Mouse (Mus musculus) left cerebral cortex, postnatal 14 days (tissue): ENCODE data around the gene Fryl. TPM values are rescaled to one million over a fixed set of nuclear protein-coding genes. Genes with fewer than 3 reads are reported as not detected.
"Not testable (repeated sequence)": the region's sequence is repeated elsewhere in the genome, so short reads cannot be mapped to it uniquely, and the experiment has no call there.

Source experiments
- DNase-seq, 2 experiments: peaks; one replicate each; pipeline ENCODE4 v3.0.0; 2021 to 2022; ENCODE audit warnings: low spot score in 2 of 2, mixed read lengths in 1 of 2
- intact Hi-C: fragments of 180-260 bp; cut with DNase I; formaldehyde crosslinking; loops from one replicate; pipeline ENCODE4 v1.15.1; 2025
- total RNA-seq, 2 experiments: library from RNA; stranded (reverse); gene quantifications; 2 replicates each; pipeline ENCODE4 v1.2.3; 2021

The Fryl gene
- total RNA-seq, 2 experiments from 2014 or later = 48.3 to 49.7 TPM

DNA sequence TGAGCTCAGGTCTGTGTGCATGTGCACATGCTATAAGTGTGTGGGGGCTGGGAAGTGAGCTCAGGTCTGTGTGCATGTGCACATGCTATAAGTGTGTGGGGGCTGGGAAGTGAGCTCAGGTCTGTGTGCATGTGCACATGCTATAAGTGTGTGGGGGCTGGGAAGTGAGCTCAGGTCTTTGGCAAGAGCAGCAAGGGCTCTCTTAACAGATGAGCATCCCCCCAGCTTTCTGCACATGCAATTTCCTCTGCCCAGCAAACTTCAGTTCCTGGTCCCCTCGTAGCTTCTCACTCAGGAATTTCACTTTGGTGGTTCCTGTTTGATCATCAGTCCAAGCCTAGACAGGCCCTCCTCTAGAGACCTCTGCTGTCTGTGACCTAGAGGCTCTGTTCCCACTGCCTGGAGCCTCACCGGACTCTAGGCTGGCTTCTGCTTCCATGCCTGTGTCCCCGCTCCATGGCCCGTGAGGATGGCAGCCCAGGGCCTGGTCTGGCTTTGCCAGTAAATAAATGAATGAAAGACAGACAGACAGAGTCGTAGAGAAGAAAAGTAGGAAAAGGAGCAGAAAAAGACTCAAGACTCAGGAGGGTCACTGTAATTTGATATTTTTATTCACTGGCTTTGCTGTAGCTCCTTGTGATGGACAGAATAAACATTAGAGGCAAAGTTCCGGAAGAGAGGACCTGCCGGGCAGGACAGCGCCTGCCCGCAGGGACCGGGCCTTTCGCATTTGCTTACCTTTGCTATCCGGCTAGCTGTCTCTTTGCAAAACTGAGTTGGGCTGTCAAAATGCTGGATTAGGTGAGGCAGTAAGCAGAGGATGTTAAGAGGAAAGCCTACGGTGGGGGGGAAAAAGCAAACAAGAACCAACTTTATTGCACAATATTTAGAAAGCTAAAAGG is 192.4 kb downstream of the Fryl start:
- intact Hi-C loops = no loop called here
- no peak for DNase-seq

GRCm38 (mm10) chr5:73061506-73062155 is 194.8 kb downstream of the Fryl start:
- intact Hi-C loops = no loop called here
- DNase-seq = peak; percentile 14 to 51

DNA sequence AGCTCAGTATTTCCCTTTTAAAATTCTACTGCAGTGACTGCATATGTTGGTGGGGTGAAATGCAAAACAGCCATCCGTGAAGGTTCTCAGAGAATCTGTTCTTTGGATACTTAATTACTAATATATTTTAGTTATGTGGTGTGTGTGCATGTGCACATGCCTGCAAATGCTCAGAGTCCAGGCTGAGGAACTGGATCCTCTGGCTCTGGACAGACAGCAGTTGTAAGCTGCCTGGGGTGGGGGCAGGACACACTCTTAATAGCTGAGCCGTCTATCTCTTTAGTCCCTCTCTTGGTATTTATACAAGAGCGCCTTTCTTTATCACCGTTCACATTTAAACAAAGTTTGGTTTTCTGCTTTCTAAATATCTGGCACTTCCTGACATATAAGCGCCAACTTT is 199.5 kb downstream of the Fryl start:
- DNase-seq = no peak
- intact Hi-C loops = no loop called here

DNA sequence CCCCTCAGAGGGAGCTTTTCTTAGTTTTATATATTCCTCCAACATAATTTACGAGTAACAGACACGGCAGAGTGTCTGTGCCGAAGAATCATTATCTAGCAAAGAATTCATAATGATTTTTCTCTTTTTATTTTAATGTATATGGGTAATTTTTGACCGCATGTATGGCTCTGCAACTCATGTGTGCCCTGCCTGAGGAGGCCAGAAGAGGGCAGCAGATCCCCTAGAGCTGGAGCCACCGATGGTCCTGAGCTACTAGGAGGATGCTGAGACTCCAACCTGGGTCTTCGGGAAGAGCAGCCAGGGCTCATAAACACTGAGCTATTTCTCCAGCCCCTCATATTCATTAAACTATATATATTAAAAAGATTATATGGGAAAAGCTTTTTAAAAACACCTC is 200.0 kb downstream of the Fryl start:
- DNase-seq = no peak
- intact Hi-C loops = no loop called here

GRCm38 (mm10) chr5:73053933-73054332 is 202.5 kb downstream of the Fryl start:
- no peak for DNase-seq
- intact Hi-C loops = no loop called here

DNA sequence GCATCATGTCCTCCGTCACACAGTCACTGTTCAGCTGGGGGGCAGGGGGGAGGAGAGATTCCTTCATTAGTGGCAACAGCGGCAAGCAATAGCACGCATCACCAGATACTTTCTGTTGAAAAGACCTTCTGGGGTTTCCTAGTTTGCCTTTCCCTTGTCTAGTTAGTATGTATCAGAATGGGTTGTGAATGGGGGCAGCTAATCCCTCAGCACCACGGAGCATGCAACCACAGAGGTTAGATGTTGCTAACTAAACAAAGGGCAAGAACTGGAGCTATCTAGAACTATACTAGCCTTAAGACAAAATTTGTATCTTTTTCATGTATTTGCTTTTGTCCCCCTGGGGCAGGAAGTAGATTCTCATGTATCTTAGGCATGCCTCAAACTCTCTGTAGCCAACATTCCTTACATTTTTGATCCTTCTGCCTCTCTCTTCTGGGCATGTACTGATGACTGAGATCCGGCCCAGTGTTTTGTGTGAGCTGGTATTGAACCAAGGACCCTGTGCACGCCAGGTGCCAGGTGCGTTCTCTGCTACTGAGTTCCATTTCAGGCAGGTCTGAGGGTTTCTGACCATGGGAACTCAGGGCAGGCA is 208.7 kb downstream of the Fryl start:
- intact Hi-C loops = no loop called here
- DNase-seq = no peak

- intact Hi-C loops = no loop called here
These were observed 212.4 kb downstream of the Fryl start for GRCm38 (mm10) chr5:73044055-73044454.

GRCm38 (mm10) chr5:73032481-73032880 is 223.9 kb downstream of the Fryl start:
- intact Hi-C loops = no loop called here
- no peak for DNase-seq

More at GRCm38 (mm10) chr5:73044055-73044454, 212.4 kb downstream of the Fryl start:
- DNase-seq = no peak

DNA sequence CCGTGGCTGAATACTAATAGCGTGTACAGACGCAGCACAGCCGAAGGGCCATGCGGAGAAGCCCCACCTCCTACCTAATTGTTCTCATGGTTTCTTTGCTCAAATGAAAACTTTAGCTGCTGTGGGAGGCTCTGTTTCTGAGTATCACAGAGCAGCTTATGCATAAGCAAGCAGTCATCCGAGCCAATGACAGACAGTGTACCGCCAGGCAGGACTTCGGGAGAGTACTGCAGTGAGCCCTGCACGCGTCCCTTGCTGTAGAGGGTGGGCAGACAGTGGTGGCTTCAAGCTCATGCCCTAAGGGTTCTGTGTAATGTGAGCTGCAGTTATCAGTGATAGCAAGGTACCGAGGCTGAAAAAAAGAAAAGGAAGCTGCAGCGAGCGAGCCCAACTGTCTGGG is 227.8 kb downstream of the Fryl start:
- no peak for DNase-seq
- intact Hi-C loops = no loop called here

DNA sequence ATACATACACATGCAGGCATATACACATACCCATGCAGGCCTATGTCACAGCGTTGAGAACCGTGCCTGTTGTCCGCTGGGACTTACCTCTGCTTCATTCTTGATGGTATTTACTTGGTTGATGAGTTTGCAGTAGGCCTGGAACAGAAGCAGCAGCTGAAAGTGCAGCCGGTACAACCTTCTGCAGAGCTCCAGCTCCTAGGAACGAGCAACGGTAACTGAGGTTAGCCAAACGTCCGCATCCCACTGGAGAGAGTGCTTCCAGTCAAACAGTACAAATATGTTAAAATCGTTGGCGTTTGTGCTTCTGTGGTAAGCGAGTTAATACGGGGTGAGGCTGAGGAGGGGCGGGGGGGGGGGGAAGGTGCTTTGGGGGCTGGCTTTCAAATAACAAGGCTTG is 232.6 kb downstream of the Fryl start:
- DNase-seq = no peak
- intact Hi-C loops = no loop called here

- DNase-seq = no peak
- intact Hi-C loops = loop anchor here (5.0 kb wide), 1 partner anchor 437 kb away; no protein-coding TSS in a partner anchor
These were observed 241.7 kb downstream of the Fryl start for GRCm38 (mm10) chr5:73014745-73015144.

- DNase-seq, intact Hi-C loops: not testable (repeated sequence)
These were observed 242.7 kb downstream of the Fryl start for GRCm38 (mm10) chr5:73013611-73014287.

- not testable (repeated sequence) for DNase-seq
These were observed 243.4 kb downstream of the Fryl start for GRCm38 (mm10) chr5:73012884-73013610.

GRCm38 (mm10) chr5:73011806-73012205 is 244.6 kb downstream of the Fryl start:
- intact Hi-C loops, DNase-seq: not testable (repeated sequence)

More at GRCm38 (mm10) chr5:73012884-73013610, 243.4 kb downstream of the Fryl start:
- intact Hi-C loops = not testable (repeated sequence)

DNA sequence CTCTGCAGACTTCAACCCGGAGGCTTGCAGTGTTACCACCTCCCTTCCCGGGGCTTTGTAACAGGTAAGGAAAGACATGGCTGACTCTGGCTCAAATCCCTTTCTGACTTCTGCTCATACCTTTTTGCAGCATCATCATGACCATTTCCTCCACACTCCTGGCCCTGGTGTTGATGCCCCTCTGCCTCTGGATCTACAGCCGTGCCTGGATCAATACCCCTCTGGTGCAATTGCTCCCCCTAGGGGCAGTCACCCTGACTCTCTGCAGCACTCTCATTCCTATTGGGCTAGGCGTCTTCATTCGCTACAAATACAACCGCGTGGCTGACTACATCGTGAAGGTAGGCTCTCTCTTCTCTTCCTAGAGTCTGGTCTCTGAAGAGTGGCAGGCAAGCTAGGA is 248.2 kb downstream of the Fryl start:
- intact Hi-C loops = loop anchor here (5.0 kb wide), 1 partner anchor 421 kb away; the partner anchor contains the start of gene Gm5868
- DNase-seq = not testable (repeated sequence)

DNA sequence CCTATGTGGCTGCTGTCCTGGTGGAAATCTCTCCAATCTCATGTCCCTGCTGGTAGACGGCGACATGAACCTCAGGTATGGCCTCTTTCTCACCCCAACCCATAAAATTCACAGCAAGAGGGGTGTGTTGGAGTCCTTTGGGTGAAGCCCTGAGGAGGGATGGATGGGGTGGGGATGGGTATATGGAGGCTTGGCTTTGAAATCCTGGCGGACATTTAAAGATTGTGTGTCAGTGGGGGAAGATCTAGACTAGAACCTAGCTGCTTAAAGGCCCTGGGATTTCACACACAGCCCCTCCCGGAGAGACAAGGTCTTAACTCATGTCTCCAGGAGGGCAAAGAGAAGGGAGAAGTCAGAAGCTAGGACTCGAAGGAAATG is 248.8 kb downstream of the Fryl start:
- intact Hi-C loops = loop anchor here (5.0 kb wide), 1 partner anchor 420 kb away; the partner anchor contains the start of gene Gm5868
- DNase-seq = no peak

DNA sequence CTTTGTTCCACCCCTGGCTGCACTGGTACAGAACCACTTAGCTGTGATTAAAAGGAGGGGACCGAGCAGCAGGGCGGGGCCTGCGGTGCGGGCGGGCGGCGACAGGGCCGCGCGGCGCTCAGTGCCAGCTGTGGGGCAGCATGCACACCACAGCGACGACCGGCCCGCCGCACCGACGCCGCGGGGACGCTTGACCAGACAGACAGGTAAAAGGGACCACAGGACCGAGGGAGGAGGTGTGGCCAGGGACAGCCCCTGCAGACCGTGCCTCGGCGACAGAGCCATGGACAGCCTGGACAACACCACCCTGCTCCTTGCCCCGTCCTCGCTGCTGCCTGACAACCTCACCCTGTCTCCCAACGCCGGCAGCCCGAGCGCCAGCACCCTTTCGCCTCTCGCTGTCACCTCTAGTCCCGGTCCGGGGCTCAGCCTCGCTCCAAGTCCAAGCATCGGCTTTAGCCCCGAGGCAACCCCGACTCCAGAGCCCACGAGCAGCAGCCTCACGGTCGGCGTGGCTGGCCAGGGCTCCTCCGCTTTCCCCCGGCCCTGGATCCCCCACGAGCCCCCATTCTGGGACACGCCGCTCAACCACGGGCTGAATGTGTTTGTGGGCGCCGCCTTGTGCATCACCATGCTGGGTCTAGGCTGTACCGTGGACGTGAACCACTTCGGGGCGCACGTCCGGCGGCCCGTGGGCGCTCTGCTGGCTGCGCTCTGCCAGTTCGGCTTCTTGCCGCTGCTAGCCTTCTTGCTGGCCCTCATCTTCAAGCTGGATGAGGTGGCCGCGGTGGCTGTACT is 249.4 kb downstream of the Fryl start, which contains the start of gene Slc10a4:
TSS of gene Slc10a4 (plus strand) at position 100 of the 798 bp plus-strand sequence.
- intact Hi-C loops = loop anchor here (5.0 kb wide), 1 partner anchor 420 kb away; the partner anchor contains the start of gene Gm5868
- no peak for DNase-seq

DNA sequence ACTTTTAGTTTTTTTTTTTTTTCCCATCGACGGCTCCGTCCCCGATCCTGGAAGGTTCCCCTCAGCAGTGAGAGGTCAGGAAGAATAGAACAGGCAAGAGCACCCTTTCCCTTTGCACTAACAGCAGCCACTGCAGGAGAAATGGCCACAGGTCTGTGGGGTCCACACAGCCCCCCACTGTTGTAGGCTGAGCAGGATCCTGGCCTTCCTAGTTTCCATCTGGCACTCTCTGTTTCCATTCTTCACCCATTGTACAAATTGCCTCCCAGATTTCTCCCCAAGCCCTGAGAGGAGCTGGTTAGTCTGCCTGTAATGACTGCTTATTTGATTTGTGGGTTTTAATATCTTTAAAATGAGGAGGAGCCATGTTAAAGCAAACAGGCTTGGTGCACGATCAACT is 252.4 kb downstream of the Fryl start:
- intact Hi-C loops = no loop called here

More for the DNA sequence above, 252.4 kb downstream of the Fryl start:
- no peak for DNase-seq
